Mouse (Mus musculus): ENCODE measurements around the gene Prr3. TPM values are rescaled to one million over a fixed set of nuclear protein-coding genes. Genes with fewer than 3 reads are reported as not detected.

Prr3 gene
- polyA plus RNA-seq (2012; rRNA removed), result 16.0 and 19.0 TPM in 2 replicates

DNA sequence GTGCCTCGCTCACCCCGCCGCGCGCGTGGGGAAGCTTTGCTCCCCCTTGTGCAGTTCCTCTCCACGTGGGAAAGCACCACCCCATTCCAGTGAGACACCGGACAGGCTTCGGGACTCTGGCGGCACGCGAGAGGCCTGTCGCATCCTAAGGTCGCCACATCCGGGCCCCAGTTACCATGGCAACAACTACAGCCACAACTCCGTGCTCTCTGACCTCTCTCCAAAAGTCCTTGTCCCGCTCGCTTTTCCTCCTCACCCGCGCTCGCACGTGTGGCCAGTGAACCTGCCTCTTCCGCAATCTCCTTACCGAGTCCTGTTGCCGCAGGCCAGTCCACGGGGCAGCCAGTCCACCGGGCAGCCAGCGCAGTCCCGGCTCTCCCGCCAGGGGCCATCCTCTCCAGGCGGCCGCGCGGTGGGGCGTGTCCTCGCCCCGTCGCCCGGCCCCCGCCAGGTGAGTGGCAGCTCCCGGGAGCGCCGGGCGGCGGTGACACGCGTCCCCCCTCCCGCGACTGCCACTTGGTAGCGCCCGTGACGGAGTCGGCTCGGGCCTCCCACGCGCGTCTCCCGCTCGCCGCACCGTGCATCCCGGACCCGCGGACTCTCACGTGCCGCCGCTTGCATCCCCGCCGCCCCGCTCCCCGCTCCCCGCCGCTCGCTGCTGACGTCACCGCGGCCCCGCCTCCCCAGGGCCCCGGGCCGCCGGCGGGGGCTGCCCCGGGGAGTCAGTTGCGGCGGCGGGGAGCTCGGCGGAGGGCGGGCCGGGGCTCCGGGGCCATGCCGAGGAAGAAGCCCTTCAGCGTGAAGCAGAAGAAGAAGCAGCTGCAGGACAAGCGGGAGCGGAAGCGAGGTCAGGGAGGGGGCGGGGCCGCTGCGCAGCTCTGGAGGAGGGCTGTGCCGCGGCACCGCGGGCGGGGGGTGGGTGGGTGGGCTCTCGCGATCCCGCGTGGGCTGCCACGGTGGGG lies at the start of gene Prr3, which contains the start of gene Gnl1:
Gene Prr3, minus strand, starts transcription at position 836 of the 962 bp plus-strand sequence.
Gene Gnl1, plus strand, starts transcription at position 451 of the 962 bp plus-strand sequence.
- under 1% methylated on average over 106 of the region's 109 CpGs for WGBS
- TF ChIP-seq CTCF (IDR thresholded peaks at IDR 0.05; ENCODE audit: insufficient read depth, low read length) (no peak), POLR2A (IDR thresholded peaks at IDR 0.05; ENCODE audit: borderline replicate concordance, extremely low read depth, low read depth, low read length) (0 out of 2 replicates have a peak, but pooled peaks have one; percentile 7)
- Histone ChIP-seq H3K4me1 (ENCODE audit: control insufficient read depth, insufficient read depth, low read length) (peaks cover 6% of the 10 kb centered on the region; the same call in 1 of the 2 replicates), H3K4me3 (replicated peaks; ENCODE audit: extremely low read depth, low read depth, low read length) (peak within 1 kb of the TSS; percentile 75)
- peak; percentile 91 for DNase-seq

DNA sequence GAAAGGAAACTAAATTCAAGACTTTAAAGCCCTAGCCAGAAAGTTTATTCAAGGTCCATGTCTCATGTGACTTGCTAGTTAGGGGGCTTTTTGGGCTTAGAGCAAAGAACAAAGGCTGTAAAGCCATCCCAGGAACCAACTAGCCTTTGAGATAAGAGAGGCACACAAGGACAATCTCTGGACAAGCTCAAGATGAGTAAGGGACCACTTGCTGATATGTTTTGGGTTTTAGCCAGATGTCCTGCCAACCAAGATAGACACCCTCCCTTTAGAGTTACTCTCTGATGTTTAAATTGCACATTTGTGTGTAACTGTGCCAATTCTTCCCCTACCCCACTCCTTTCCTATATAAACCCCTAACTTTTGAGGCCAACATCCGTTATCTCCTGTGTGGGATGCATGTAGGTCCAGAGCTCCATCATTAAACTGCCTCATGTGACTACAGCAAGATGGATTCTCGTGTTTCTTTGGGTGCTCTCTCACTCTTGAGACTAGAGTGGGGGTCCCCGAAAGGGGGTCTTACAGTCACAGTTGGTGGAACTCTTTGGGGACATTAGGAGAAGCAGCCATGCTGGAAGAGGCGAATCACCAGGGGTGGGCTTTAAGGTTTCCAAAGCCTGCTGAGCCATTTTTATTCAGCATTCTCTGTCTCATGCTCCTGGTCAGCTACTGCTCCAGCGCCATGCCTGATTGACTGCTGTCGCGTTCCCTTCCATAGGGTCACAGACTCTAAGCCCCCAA lies 49.0 kb upstream of the Prr3 start:
- DNase-seq, result no peak
- WGBS, result 92% methylated on average over 7 of the region's 7 CpGs
- Histone ChIP-seq H3K4me1 (ENCODE audit: control insufficient read depth, insufficient read depth, low read length) (peaks cover 20% of the 10 kb centered on the region), H3K4me3 (replicated peaks; ENCODE audit: extremely low read depth, low read depth, low read length) (no peak overlapping the region)
- TF ChIP-seq POLR2A (IDR thresholded peaks at IDR 0.05; ENCODE audit: borderline replicate concordance, extremely low read depth, low read depth, low read length) (no peak), CTCF (IDR thresholded peaks at IDR 0.05; ENCODE audit: insufficient read depth, low read length) (no peak)

DNA sequence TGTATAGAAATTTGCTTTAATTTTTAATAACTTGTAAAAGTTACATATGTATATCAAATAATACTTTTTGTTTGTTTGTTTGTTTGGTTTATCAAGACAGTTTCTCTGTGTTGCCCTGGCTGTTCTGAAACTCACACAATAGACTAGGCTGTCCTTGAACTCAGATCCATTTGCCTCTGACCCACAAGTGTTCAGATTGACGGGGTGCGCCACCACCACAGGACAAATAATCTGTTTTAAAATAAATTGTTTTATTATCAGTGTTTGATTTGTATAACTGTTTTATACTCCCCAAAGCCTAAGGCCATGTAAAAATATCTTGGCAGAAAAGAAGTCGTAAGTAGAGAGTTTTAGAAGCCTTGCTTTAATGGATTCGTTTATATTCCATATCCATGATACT lies 47.6 kb upstream of the Prr3 start:
- no peak overlapping the region for H3K4me3 ChIP-seq (replicated peaks; ENCODE audit: extremely low read depth, low read depth, low read length)
- WGBS, result 80% methylated on average over 4 of the region's 4 CpGs
- no peak for DNase-seq
- TF ChIP-seq CTCF (IDR thresholded peaks at IDR 0.05; ENCODE audit: insufficient read depth, low read length), result no peak
- TF ChIP-seq POLR2A (IDR thresholded peaks at IDR 0.05; ENCODE audit: borderline replicate concordance, extremely low read depth, low read depth, low read length), result no peak
- H3K4me1 ChIP-seq (ENCODE audit: control insufficient read depth, insufficient read depth, low read length), result peaks cover 24% of the 10 kb centered on the region

DNA sequence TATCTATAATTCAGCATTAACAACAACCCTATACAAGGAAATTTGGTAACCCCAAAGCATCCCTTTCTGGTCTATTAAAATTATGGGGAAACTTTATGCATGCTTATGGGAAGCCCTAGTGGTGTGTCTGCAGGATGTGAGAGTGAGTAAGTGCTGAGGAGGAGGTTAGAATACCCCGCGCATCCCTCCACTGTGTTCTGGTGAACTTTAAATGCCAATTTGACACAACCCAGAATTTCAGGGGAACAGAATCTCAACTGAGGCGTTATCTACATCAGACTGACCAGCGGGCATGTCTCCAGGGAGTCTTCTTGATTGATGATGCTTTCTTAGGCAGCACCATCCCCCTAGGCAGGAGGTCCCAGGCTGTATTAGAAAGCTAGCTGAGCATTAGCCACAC lies 45.9 kb upstream of the Prr3 start:
- Histone ChIP-seq H3K4me1 (ENCODE audit: control insufficient read depth, insufficient read depth, low read length) (peaks cover 22% of the 10 kb centered on the region), H3K4me3 (replicated peaks; ENCODE audit: extremely low read depth, low read depth, low read length) (no peak overlapping the region)
- 71% methylated on average over 4 of the region's 4 CpGs for WGBS
- no peak for DNase-seq
- TF ChIP-seq CTCF (IDR thresholded peaks at IDR 0.05; ENCODE audit: insufficient read depth, low read length), result no peak
- no peak for TF ChIP-seq POLR2A (IDR thresholded peaks at IDR 0.05; ENCODE audit: borderline replicate concordance, extremely low read depth, low read depth, low read length)

DNA sequence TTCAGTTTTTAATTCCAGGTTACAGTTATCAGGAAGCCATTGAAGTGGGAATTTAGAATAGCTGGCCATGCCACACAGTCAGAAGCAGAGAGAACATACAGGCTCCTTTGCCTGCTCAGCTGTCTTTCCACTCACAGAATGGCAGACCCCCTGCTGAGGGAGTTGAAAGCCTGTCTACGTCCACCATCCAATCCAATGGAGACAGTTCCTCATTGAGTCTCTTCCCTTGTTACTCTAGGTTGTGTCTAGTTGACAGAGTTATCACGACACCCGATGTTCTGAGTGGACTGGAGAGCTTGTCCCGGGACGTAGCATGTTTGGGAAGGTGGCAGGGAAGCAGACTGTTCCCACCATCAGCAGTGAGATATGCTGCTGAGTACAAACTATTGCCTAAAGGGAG lies 45.2 kb upstream of the Prr3 start:
- WGBS, result 66% methylated on average over 5 of the region's 5 CpGs
- Histone ChIP-seq H3K4me3 (replicated peaks; ENCODE audit: extremely low read depth, low read depth, low read length) (no peak overlapping the region), H3K4me1 (ENCODE audit: control insufficient read depth, insufficient read depth, low read length) (peaks cover 17% of the 10 kb centered on the region)
- TF ChIP-seq POLR2A (IDR thresholded peaks at IDR 0.05; ENCODE audit: borderline replicate concordance, extremely low read depth, low read depth, low read length), result no peak
- no peak for TF ChIP-seq CTCF (IDR thresholded peaks at IDR 0.05; ENCODE audit: insufficient read depth, low read length)
- no peak for DNase-seq

DNA sequence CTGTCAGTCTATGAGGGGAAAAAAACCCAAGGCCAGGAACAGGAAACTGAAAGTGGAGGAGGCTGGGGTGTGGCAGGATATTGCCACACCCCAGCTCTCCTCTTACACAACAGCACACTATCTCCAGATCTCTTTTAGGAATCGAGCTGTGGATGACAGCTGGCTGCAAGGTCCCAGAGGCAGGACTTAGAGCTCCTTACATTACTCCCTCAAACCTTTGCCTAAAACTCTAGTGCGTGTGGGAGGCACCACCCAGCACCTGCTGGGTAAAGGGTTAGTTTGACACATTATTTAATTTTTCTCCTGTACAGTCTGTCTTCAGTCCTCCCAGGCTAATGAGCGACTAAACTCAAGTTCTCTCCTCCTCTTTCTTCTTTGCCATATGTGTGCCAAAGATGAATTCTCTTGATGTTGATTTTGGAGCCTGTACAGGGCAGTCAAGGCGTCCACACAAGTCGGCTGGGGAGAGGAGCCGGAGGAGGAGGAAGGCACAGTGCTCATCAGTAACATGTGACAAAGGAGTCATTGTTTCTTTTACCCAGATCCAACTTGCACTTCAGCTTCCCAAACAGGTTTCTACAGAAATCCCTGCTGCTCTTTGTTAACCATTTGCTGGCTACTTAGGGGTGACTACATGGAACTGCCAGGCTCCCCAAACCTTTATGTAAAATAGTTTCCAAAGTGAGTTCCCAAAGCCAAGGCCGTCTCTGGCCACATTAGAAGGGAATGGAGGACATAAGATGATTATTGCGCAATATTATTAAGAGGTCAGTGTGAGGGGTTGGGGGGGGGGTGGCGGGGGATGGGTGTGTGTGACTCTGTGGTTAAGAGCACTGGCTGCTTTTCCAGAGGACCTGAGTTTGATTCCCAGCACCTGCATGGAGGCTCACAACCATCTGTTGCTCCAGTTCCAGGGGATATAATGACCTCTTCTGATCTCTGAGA lies 43.9 kb upstream of the Prr3 start:
- WGBS, result 28% methylated on average over 9 of the region's 9 CpGs
- TF ChIP-seq CTCF (IDR thresholded peaks at IDR 0.05; ENCODE audit: insufficient read depth, low read length) (no peak), POLR2A (IDR thresholded peaks at IDR 0.05; ENCODE audit: borderline replicate concordance, extremely low read depth, low read depth, low read length) (0 out of 2 replicates have a peak, but pooled peaks have one; percentile 17)
- Histone ChIP-seq H3K4me1 (ENCODE audit: control insufficient read depth, insufficient read depth, low read length) (peaks cover 17% of the 10 kb centered on the region), H3K4me3 (replicated peaks; ENCODE audit: extremely low read depth, low read depth, low read length) (no peak overlapping the region)
- peak; percentile 39 for DNase-seq

DNA sequence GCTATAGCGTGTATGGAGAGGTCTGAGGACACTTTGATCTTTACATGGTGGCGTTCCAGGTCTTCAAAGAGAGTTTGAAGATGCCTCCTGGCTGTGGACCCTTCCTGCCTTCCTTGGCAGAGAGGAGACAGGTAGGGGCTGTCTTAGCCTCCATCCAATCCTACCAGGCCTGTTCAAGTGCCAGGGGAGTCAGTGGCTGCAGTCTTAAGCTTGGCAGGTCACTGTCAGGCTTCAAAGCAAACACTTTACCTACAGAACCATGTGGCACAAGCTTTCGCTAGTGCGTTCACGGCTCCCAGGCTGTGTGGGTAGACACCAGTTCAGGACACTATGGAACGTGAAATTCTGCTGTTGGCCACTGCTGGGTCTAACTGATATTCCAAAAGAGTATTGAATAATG lies 42.9 kb upstream of the Prr3 start:
- TF ChIP-seq CTCF (IDR thresholded peaks at IDR 0.05; ENCODE audit: insufficient read depth, low read length) (no peak), POLR2A (IDR thresholded peaks at IDR 0.05; ENCODE audit: borderline replicate concordance, extremely low read depth, low read depth, low read length) (no peak)
- peaks cover 17% of the 10 kb centered on the region for H3K4me1 ChIP-seq (ENCODE audit: control insufficient read depth, insufficient read depth, low read length)
- WGBS, result 88% methylated on average over 6 of the region's 6 CpGs
- no peak overlapping the region for H3K4me3 ChIP-seq (replicated peaks; ENCODE audit: extremely low read depth, low read depth, low read length)
- no peak for DNase-seq

DNA sequence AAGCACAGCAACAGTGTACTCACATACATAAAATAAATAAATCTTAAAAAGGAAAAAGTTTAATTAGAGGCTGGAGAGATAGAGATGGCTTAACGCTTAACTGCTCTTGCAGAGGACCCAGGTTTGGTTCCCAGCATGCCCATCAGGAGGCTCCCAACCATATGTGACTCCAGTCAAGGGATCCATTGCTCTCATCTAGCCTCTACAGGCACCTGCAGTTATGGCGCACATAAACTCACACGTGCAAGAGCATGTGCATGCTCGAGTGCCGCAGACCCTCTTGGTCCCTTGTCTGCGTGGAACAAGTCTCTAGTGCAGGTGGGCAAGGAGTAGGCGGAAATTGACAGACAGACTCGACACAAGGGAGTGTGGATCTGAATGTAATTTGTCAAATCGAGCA lies 42.1 kb upstream of the Prr3 start:
- H3K4me1 ChIP-seq (ENCODE audit: control insufficient read depth, insufficient read depth, low read length), result peaks cover 17% of the 10 kb centered on the region
- DNase-seq, result no peak
- TF ChIP-seq POLR2A (IDR thresholded peaks at IDR 0.05; ENCODE audit: borderline replicate concordance, extremely low read depth, low read depth, low read length) (no peak), CTCF (IDR thresholded peaks at IDR 0.05; ENCODE audit: insufficient read depth, low read length) (no peak)
- 93% methylated on average over 9 of the region's 9 CpGs for WGBS
- no peak overlapping the region for H3K4me3 ChIP-seq (replicated peaks; ENCODE audit: extremely low read depth, low read depth, low read length)
